ENCODE assay signal across 9 mouse cellular contexts in the genomic region with DNA sequence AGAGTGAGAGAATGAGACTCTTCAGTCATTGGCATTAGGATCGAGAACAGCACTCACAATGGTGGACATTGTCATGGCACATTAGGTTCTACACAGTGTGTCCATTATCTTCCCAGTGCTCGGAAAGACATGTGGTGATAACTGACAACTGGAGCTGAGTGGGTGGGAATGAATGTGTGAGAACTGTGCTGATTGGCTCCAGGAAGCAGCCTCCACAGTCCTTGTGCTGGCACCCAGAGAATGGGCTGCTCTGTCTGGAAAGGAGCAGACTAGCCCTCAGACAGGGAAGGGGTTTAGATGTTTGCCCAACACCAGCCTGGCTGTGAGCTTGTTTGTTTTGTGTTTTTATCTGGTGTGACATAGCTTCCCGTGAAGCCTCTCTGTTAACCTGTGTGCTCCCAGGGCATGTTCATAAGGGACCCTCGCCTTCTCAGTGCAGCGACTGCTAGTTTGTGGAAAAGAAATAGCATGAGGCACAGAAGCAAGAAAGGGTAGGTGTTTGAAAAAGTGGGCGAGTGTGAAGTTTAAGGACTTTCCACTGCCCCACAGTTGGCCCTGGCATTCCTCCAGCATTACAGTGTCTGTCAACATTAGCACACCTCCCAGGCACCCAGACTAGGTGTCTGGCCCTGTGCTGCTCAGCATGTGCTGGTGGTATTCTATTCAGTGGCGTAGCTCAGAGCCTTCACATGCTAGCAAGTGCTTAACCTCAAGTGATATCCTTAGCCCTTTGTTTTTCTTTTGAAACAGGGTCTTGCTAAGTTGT. TPM values are rescaled to one million over a fixed set of nuclear protein-coding genes. Genes with fewer than 3 reads are reported as not detected.
DNase-seq lines count a peak whose midpoint lies in the region; ATAC-seq and TF ChIP-seq lines count a peak whose summit lies in the region.
"Had no signal": no experiment of that assay in that cellular context is flagged by ENCODE, and none has a peak within 500 bp of the region (broad histone marks: within the 10 kb centered on the region; RNA-seq: fewer than 3 reads in every experiment).

No protein-coding gene starts in this region.

- H3K4me3 ChIP-seq in heart, embryonic 14.5 days (ENCODE audit: control insufficient read depth in 1 of 2, insufficient read depth in 1 of 2, low read depth in 1 of 2, low read length in 2 of 2): no peak overlapping the region
- H3K4me3 ChIP-seq in heart, adult 2 months: no peak overlapping the region
- no peak overlapping the region for H3K4me3 ChIP-seq in intestine, postnatal 0 days (ENCODE audit: low read depth, low read length)
- H3K4me3 ChIP-seq: embryonic facial prominence, embryonic 12.5 days had no signal

- DNase-seq in heart, adult 2 months: no peak
- DNase-seq in embryo, embryonic 10.5 days (ENCODE audit: low spot score): peak; percentile 24
- peak; percentile 24 for DNase-seq in lung, postnatal 14 days
- no peak for DNase-seq in thymus, adult 18-20 months
- no peak for DNase-seq in gastrocnemius, adult 8-10 months (ENCODE audit: low spot score in 2 of 2)
- DNase-seq in urinary bladder, adult 2 months (ENCODE audit: low spot score): no peak

- no peak for TF ChIP-seq CTCF in heart, adult 2 months (IDR thresholded peaks at IDR 0.05)
- no peak for TF ChIP-seq CTCF in intestine, postnatal 0 days (IDR thresholded peaks at IDR 0.05; ENCODE audit: low read depth)

- H3K4me1 ChIP-seq in heart, embryonic 14.5 days (ENCODE audit: control insufficient read depth in 2 of 2, insufficient read depth in 2 of 2, low read length in 2 of 2): peaks cover 18 to 38% of the 10 kb centered on the region in 2 experiments
- peaks cover 9% of the 10 kb centered on the region for H3K4me1 ChIP-seq in heart, adult 2 months (ENCODE audit: control insufficient read depth, insufficient read depth, low read length)
- no peaks in the 10 kb centered on the region for H3K4me1 ChIP-seq in intestine, postnatal 0 days (replicated peaks; ENCODE audit: control insufficient read depth, insufficient read depth, low read length)
- H3K4me1 ChIP-seq: embryonic facial prominence, embryonic 12.5 days had no signal

- no peak for TF ChIP-seq EP300 in heart, adult 2 months (IDR thresholded peaks at IDR 0.05; ENCODE audit: insufficient read depth, low read depth, low read length)

- WGBS in heart, embryonic 14.5 days: 21% methylated on average over 7 of the region's 7 CpGs
- WGBS in heart, adult 2 months: 59% methylated on average over 7 of the region's 7 CpGs
- 52% methylated on average over 7 of the region's 7 CpGs for WGBS in intestine, postnatal 0 days

- TF ChIP-seq POLR2A in heart, adult 2 months (IDR thresholded peaks at IDR 0.05; ENCODE audit: insufficient read depth, low read depth, low read length): no peak

- no peak overlapping the region for H3K4me2 ChIP-seq in heart, embryonic 14.5 days (ENCODE audit: low read length)
- no peak overlapping the region for H3K4me2 ChIP-seq in intestine, postnatal 0 days (replicated peaks; ENCODE audit: low read depth)
- H3K4me2 ChIP-seq: embryonic facial prominence, embryonic 12.5 days had no signal

- H3K36me3 ChIP-seq in heart, embryonic 14.5 days (ENCODE audit: control insufficient read depth, insufficient read depth, low read length): no peaks in the 10 kb centered on the region
- H3K36me3 ChIP-seq in heart, adult 2 months (ENCODE audit: control insufficient read depth, insufficient read depth, low read length): peaks cover 5% of the 10 kb centered on the region; the same call in 1 of the 2 replicates
- H3K36me3 ChIP-seq in intestine, postnatal 0 days (ENCODE audit: control insufficient read depth, insufficient read depth): no peaks in the 10 kb centered on the region
- H3K36me3 ChIP-seq: embryonic facial prominence, embryonic 12.5 days had no signal

- ATAC-seq in heart, embryonic 14.5 days (ENCODE audit: insufficient number of reproducible peaks, insufficient read depth, low FRiP score, low read depth): 0 out of 2 replicates have a peak, but pooled peaks have one; percentile 54
- ATAC-seq in intestine, postnatal 0 days: 0 out of 2 replicates have a peak, but pooled peaks have one; percentile 20

- peak overlapping the region; percentile 48 to 63 for H3K27ac ChIP-seq in heart, embryonic 14.5 days (replicated peaks in 1 of 2; ENCODE audit: control insufficient read depth in 1 of 2, insufficient read depth in 1 of 2, low read depth in 2 of 2, low read length in 2 of 2)
- no peak overlapping the region for H3K27ac ChIP-seq in heart, adult 2 months
- no peak overlapping the region for H3K27ac ChIP-seq in intestine, postnatal 0 days (ENCODE audit: low read depth, low read length)
- H3K27ac ChIP-seq: embryonic facial prominence, embryonic 12.5 days had no signal

- peaks cover 2% of the 10 kb centered on the region; the same call in 1 of the 2 replicates for H3K79me2 ChIP-seq in heart, adult 2 months (replicated peaks; ENCODE audit: control insufficient read depth, insufficient read depth, low read length)

- intact Hi-C loops in heart, adult 2 months (cut with DNase I): no loop called here

- no peaks in the 10 kb centered on the region for H3K27me3 ChIP-seq in heart, embryonic 14.5 days (ENCODE audit: control insufficient read depth, insufficient read depth, low read length)
- H3K27me3 ChIP-seq in heart, adult 2 months (ENCODE audit: control insufficient read depth, insufficient read depth, low read length): no peaks in the 10 kb centered on the region
- H3K27me3 ChIP-seq in intestine, postnatal 0 days (replicated peaks; ENCODE audit: control insufficient read depth, insufficient read depth, low read length): no peaks in the 10 kb centered on the region
- H3K27me3 ChIP-seq: embryonic facial prominence, embryonic 12.5 days had no signal

- no peaks in the 10 kb centered on the region for H3K9me3 ChIP-seq in heart, embryonic 14.5 days (ENCODE audit: control insufficient read depth, low read length)
- no peaks in the 10 kb centered on the region for H3K9me3 ChIP-seq in intestine, postnatal 0 days (ENCODE audit: control insufficient read depth)
- H3K9me3 ChIP-seq: embryonic facial prominence, embryonic 12.5 days had no signal

- H3K9ac ChIP-seq in heart, embryonic 14.5 days (ENCODE audit: low read length): no peak overlapping the region
- no peak overlapping the region for H3K9ac ChIP-seq in heart, adult 2 months (ENCODE audit: low read depth, low read length)
- H3K9ac ChIP-seq in intestine, postnatal 0 days (ENCODE audit: low read depth, low read length): no peak overlapping the region
- H3K9ac ChIP-seq: embryonic facial prominence, embryonic 12.5 days had no signal

RNA-seq across cellular contexts. Expression of a gene that starts 51.4 kb away (rescaled TPM):
- 13.7 and 15.5 TPM in 2 replicates for polyA plus RNA-seq in heart, embryonic 14.5 days (2014; fragmentation: Nextera tagmentation; extraction: Ambion mirVana)
- 10 to 100 TPM; 18.9 to 19.2 TPM for total RNA-seq in heart, adult 2 months (2021)
- polyA plus RNA-seq in heart, adult 2 months (2012; rRNA removed): 10.3 and 14.3 TPM in 2 replicates
- 7.8 and 9.5 TPM in 2 replicates for polyA plus RNA-seq in intestine, postnatal 0 days (2015; fragmentation: Nextera tagmentation; extraction: Ambion mirVana)
- 10 to 100 TPM; 20.1 to 24.8 (median 21.7) TPM for total RNA-seq in gastrocnemius, adult 8-10 months (2022)
- polyA plus RNA-seq in urinary bladder, adult 2 months (2012; rRNA removed): 27.8 and 33.7 TPM in 2 replicates

Comparison
In these comparisons a context has a peak if more than half of its experiments do, and no peak if none do; other contexts are left out.
1. H3K27ac ChIP-seq: peak in heart, embryonic 14.5 days (2 of 2); none in heart, adult 2 months (single experiment) and intestine, postnatal 0 days (single experiment).
2. DNase-seq: peak in embryo, embryonic 10.5 days (single experiment) and lung, postnatal 14 days (single experiment); none in heart, adult 2 months (0 of 2), thymus, adult 18-20 months (0 of 2), gastrocnemius, adult 8-10 months (0 of 2) and urinary bladder, adult 2 months (single experiment).